Mouse (Mus musculus) kidney, postnatal 0 days (tissue): ENCODE results near the gene Gm609. TPM values are rescaled to one million over a fixed set of nuclear protein-coding genes. Genes with fewer than 3 reads are reported as not detected.

ENCODE experiments used
- ATAC-seq: fragments of 200-750 bp; cut with Nextera tagmentation; replicated peaks from 2 replicates; pipeline ENCODE4 v1.8.0; 2017; ENCODE audit warnings: low read depth, moderate number of reproducible peaks, moderate TSS enrichment, moderate library complexity; ENCODE audit not compliant: low FRiP score
- DNase-seq: peaks from one replicate; pipeline ENCODE4 v3.0.0-alpha.2; 2016; ENCODE audit warnings: low spot score
- H3K27ac ChIP-seq: fragments of 300-500 bp; sonication (generic); 2 replicates; pipeline ENCODE4 v1.5.1; 2014; ENCODE audit warnings: mild to moderate bottlenecking
- H3K27me3 ChIP-seq: fragments of 300-500 bp; sonication (generic); 2 replicates; pipeline ENCODE4 v1.6.1; 2014; ENCODE audit warnings: low read length, mixed read lengths; ENCODE audit not compliant: insufficient read depth
- H3K36me3 ChIP-seq: fragments of 300-500 bp; sonication (generic); 2 replicates; pipeline ENCODE4 v1.6.1; 2014; ENCODE audit warnings: low read length, mixed read lengths; ENCODE audit not compliant: insufficient read depth
- H3K4me1 ChIP-seq: fragments of 300-500 bp; sonication (generic); replicated peaks from 2 replicates; pipeline ENCODE4 v1.6.1; 2014; ENCODE audit warnings: antibody characterized with exemption, low read length, mixed read lengths; ENCODE audit not compliant: insufficient read depth
- H3K4me2 ChIP-seq: fragments of 300-500 bp; sonication (generic); 2 replicates; pipeline ENCODE4 v1.6.1; 2014; ENCODE audit warnings: mild to moderate bottlenecking, low read length, moderate library complexity, mixed read lengths
- H3K4me3 ChIP-seq: fragments of 300-500 bp; sonication (generic); replicated peaks from 2 replicates; pipeline ENCODE4 v1.5.1; 2014; ENCODE audit warnings: low read depth, low read length
- H3K9ac ChIP-seq: fragments of 300-500 bp; sonication (generic); 2 replicates; pipeline ENCODE4 v1.6.1; 2014; ENCODE audit warnings: low read depth, low read length
- H3K9me3 ChIP-seq: fragments of 300-500 bp; sonication (generic); replicated peaks from 2 replicates; pipeline ENCODE4 v1.6.1; 2016; ENCODE audit warnings: low read length, inconsistent platforms, mixed read lengths
- CTCF ChIP-seq: IDR thresholded peaks from 2 replicates; pipeline ENCODE4 v1.5.1; 2016; ENCODE audit warnings: antibody characterized with exemption, low read depth, mild to moderate bottlenecking, moderate library complexity
- WGBS: fragments of 180-500 bp; shearing (Covaris S2); extraction: QIAGEN DNeasy Blood & Tissue Kit; methylation state at CpG from one replicate; pipeline ENCODE4 v1.1.7; 2014; 5-methylcytosine and 5-hydroxymethylcytosine counted together
- polyA plus RNA-seq: library from polyadenylated mRNA; unstranded; fragments of >200 nt; fragmentation: Nextera tagmentation; extraction: Ambion mirVana; gene quantifications from 2 replicates; pipeline ENCODE4 v1.2.1, GENCODE M21; 2015

The Gm609 gene
- polyA plus RNA-seq, 1 experiment from 2014 or later: 0.49 TPM

DNA sequence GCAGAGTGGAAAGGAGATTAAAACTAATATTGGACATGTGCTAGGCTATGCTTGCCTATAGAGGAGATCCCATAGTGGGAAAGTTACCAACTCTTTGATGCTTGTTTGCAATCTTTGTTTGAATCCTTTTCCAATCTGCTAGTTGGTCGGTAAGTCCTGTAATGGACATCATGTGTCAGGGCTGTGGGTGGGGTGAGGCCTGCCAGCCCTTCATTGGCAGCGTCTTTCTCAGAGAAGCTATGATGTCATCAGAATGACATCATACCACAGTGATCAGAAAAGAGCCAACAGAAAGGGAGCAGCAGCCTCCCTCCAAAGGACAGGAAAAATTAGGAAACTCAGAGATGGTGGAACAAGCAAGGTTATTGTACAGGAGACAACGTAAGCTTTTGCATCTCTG is 93.4 kb downstream of the Gm609 start:
- H3K4me2 ChIP-seq: no peak overlapping the region
- WGBS: 80% methylated on average over 3 of the region's 3 CpGs
- DNase-seq: no peak
- no peaks in the 10 kb centered on the region for H3K9me3 ChIP-seq
- H3K27ac ChIP-seq: no peak overlapping the region
- no peak overlapping the region for H3K9ac ChIP-seq
- no peak overlapping the region for H3K4me3 ChIP-seq
- no peaks in the 10 kb centered on the region for H3K27me3 ChIP-seq
- no peaks in the 10 kb centered on the region for H3K4me1 ChIP-seq
- no peak for ATAC-seq
- H3K36me3 ChIP-seq: no peaks in the 10 kb centered on the region
- no peak for TF ChIP-seq CTCF

GRCm38 (mm10) chr16:45397440-45397839 is 95.3 kb downstream of the Gm609 start:
- H3K4me3 ChIP-seq: no peak overlapping the region
- TF ChIP-seq CTCF: no peak
- H3K27me3 ChIP-seq: no peaks in the 10 kb centered on the region
- H3K27ac ChIP-seq: no peak overlapping the region
- no peaks in the 10 kb centered on the region for H3K9me3 ChIP-seq
- ATAC-seq (no peak), DNase-seq (no peak)
- no peaks in the 10 kb centered on the region for H3K36me3 ChIP-seq
- 95% methylated on average over 2 of the region's 2 CpGs for WGBS
- no peak overlapping the region for H3K9ac ChIP-seq
- H3K4me2 ChIP-seq: no peak overlapping the region
- H3K4me1 ChIP-seq: no peaks in the 10 kb centered on the region

- 82% methylated on average over 6 of the region's 6 CpGs for WGBS
- Histone ChIP-seq H3K9me3 (no peaks in the 10 kb centered on the region), H3K27me3 (no peaks in the 10 kb centered on the region), H3K9ac (no peak overlapping the region), H3K4me2 (no peak overlapping the region), H3K4me1 (no peaks in the 10 kb centered on the region), H3K4me3 (no peak overlapping the region), H3K36me3 (no peaks in the 10 kb centered on the region), H3K27ac (no peak overlapping the region)
- TF ChIP-seq CTCF: no peak
- no peak for DNase-seq
- ATAC-seq: no peak
These were observed 100.5 kb downstream of the Gm609 start for GRCm38 (mm10) chr16:45392246-45392645.

GRCm38 (mm10) chr16:45391680-45392079 is 101.1 kb downstream of the Gm609 start:
- DNase-seq (no peak), ATAC-seq (no peak)
- no peaks in the 10 kb centered on the region for H3K27me3 ChIP-seq
- no peak for TF ChIP-seq CTCF
- no peak overlapping the region for H3K27ac ChIP-seq
- no peak overlapping the region for H3K4me3 ChIP-seq
- H3K9ac ChIP-seq: no peak overlapping the region
- no peaks in the 10 kb centered on the region for H3K4me1 ChIP-seq
- no peak overlapping the region for H3K4me2 ChIP-seq
- H3K9me3 ChIP-seq: no peaks in the 10 kb centered on the region
- H3K36me3 ChIP-seq: no peaks in the 10 kb centered on the region
- WGBS: 92% methylated on average over 3 of the region's 3 CpGs

- no peak overlapping the region for H3K9ac ChIP-seq
- H3K27me3 ChIP-seq: no peaks in the 10 kb centered on the region
- H3K27ac ChIP-seq: no peak overlapping the region
- DNase-seq (no peak), ATAC-seq (no peak)
- 62% methylated on average over 5 of the region's 5 CpGs for WGBS
- H3K4me1 ChIP-seq: no peaks in the 10 kb centered on the region
- no peak overlapping the region for H3K4me3 ChIP-seq
- H3K4me2 ChIP-seq: no peak overlapping the region
- no peaks in the 10 kb centered on the region for H3K36me3 ChIP-seq
- no peak for TF ChIP-seq CTCF
- no peaks in the 10 kb centered on the region for H3K9me3 ChIP-seq
These were observed 102.3 kb downstream of the Gm609 start for GRCm38 (mm10) chr16:45390286-45390956.

DNA sequence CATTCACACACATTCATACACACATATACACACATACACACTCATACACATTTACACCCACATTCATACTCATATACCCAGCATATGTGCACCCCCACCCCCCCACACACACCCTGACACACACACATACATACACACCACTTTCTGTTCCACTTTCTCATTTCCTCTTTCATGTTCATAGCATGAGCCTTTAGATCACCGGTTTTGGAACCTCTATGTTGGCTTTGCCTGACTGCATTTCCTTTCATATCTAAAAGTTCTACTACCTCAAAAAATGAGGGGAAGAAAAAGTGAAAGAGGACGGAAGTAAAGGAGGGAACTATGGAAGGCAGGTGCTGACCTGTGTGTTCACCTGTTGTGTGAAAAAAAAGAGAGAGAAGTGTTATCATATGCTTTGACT is 102.9 kb downstream of the Gm609 start:
- no peak overlapping the region for H3K27ac ChIP-seq
- H3K36me3 ChIP-seq: no peaks in the 10 kb centered on the region
- no peak for TF ChIP-seq CTCF
- no peak overlapping the region for H3K9ac ChIP-seq
- ATAC-seq: no peak
- no peaks in the 10 kb centered on the region for H3K27me3 ChIP-seq
- no peak overlapping the region for H3K4me2 ChIP-seq
- WGBS: 81% methylated on average over 2 of the region's 2 CpGs
- no peak for DNase-seq
- no peaks in the 10 kb centered on the region for H3K4me1 ChIP-seq
- H3K4me3 ChIP-seq: no peak overlapping the region
- H3K9me3 ChIP-seq: no peaks in the 10 kb centered on the region

- ATAC-seq (no peak), DNase-seq (no peak)
- Histone ChIP-seq H3K9me3 (no peaks in the 10 kb centered on the region), H3K27ac (no peak overlapping the region), H3K4me3 (no peak overlapping the region), H3K9ac (no peak overlapping the region), H3K36me3 (no peaks in the 10 kb centered on the region), H3K27me3 (no peaks in the 10 kb centered on the region), H3K4me1 (no peaks in the 10 kb centered on the region), H3K4me2 (no peak overlapping the region)
- WGBS: 82% methylated on average over 2 of the region's 2 CpGs
- TF ChIP-seq CTCF: no peak
These were observed 103.7 kb downstream of the Gm609 start for GRCm38 (mm10) chr16:45389041-45389440.
